Mouse (Mus musculus) cortical plate, adult 2 months (tissue): ENCODE data around the gene Tent5b.

Experiments
- CTCF ChIP-seq: fragments of 200-500 bp; IDR thresholded peaks from 2 replicates; pipeline ENCODE4 v1.5.1; 2011; ENCODE audit warnings: mild to moderate bottlenecking, control low read depth, low read length; ENCODE audit not compliant: insufficient read depth; ENCODE audit errors: extremely low read depth
- POLR2A ChIP-seq: fragments of 200-500 bp; IDR thresholded peaks from 2 replicates; pipeline ENCODE4 v1.6.1; 2011; ENCODE audit warnings: mild to moderate bottlenecking, low read length, control low read depth; ENCODE audit not compliant: insufficient read depth; ENCODE audit errors: extremely low read depth

- TF ChIP-seq POLR2A, result no peak
- no peak for TF ChIP-seq CTCF
Measured at GRCm38 (mm10) chr4:133495711-133496110, 15.8 kb downstream of the Tent5b start.
